Mouse (Mus musculus) adrenal gland, postnatal 4 days (tissue): Measurements from ENCODE around the gene Yipf2. TPM values are rescaled to one million over a fixed set of nuclear protein-coding genes. Genes with fewer than 3 reads are reported as not detected.
"Not testable (repeated sequence)": the region's sequence is repeated elsewhere in the genome, so short reads cannot be mapped to it uniquely, and the experiment has no call there.

Experiments
- DNase-seq, 2 experiments: peaks; one replicate each; pipeline ENCODE4 v3.0.0; 2021 to 2022; ENCODE audit warnings: low spot score in 2 of 2, mixed read lengths in 2 of 2
- microRNA-seq: library from miRNA; unstranded; fragments of <30 nt; microRNA quantifications from one replicate; pipeline ENCODE4 v1.2.0, GENCODE M21; 2021
- total RNA-seq, 2 experiments: library from RNA; stranded (reverse); gene quantifications; 2 replicates each; pipeline ENCODE4 v1.2.3; 2021

The Yipf2 gene
- total RNA-seq, 2 experiments from 2014 or later = 27.2 to 28.4 TPM

DNA sequence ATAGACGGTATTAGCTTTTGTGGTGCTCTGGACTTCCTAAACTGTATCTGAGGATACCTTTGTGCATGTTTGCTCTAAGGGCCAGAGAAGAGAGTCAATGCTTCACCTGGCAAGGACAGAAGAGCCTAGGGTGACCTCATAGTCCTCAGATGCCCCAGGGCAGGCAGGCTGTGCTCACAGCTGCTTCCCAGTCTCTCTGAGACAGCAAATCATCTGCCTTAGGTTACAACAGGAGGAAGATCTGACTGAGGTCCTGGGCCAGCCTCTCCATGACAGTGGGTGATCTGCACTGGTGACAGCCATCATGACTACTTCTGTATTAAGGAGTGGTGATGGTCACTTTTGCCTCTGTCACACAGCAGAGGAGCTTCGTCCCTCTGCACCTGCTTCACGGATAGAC lies 33.5 kb downstream of the Yipf2 start:
- no peak for DNase-seq

DNA sequence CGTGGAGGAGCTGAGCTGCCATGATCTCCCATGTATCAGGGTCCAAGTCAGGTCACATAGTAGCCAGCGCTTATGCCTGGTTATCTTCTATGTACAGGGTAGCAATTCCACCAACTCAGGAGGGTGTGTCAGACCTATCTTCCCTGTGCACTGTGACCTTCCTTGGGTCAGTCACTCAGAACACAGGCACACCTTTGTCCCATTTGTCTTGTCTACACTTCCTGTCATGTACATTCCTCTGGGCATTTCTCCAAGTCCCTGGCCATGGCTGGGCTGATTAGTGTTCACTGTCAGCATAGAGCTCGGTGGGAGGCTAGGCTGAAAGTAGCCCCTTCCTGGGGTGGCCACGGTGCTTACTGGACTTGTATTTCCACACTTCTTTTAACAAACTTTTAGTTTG lies 34.3 kb downstream of the Yipf2 start:
- DNase-seq = no peak

DNA sequence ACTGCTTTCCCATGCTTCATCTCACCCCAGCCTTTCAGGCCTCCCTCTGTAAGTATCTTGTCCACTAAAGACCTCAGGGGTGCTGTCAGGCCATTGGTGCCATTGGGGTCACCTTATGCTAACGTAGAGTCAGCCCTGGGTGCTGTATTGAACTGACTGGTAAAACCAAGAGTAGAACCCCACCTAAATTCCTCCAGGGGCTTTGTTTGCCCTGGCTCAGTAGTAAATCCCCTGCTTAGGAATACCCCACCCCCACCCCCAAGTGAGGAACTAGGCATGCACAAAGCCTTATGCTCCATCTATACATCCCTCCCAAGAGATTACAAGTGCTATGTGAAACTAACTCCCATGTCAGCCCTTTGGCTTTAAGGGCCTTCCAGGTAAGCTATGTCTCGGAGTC lies 35.1 kb downstream of the Yipf2 start:
- no peak for DNase-seq

DNA sequence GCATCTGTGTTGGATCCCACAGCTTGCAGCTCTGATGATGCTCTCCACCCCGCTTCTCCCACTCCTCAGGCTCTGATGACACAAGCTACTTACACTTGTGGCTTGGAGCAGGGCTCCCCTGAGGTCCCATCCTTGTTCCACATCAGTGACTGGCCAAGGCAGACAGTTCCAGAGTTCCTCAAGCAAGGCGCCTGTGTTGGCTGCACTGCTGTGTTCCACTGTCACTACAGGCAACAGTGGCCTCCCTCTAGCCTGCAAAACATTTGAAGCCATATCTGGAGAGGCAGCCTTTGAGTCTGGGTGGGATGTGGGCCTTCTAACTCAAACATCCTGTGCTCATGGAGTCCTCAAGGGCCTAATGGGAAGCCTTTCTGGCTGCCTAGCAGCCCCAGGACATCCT lies 35.6 kb downstream of the Yipf2 start:
- no peak for DNase-seq

DNA sequence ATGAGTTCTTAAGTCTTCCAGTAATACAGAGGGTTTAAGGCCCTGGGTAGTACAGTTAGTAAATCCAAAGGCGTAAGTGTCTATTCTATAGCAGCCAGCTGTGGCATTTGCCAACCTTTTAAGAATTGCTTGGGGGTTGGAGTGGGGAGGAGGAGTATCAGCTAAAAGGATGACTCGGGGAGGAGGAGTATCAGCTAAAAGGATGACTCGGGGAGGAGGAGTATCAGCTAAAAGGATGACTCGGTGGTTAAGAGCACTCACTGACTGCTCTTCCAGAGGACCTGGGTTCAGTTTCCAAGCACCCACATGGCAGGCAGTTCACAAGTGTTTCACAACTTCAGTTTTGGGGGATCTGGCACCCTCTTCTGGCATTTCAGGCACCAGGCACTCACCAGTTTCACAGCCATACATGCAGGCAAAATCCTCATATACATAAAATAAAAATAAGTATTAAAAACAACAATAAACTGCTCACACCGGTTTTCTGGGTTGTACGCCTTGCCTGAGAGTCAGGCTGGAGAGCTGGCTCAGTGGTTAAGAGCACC lies 37.4 kb downstream of the Yipf2 start:
- no peak for DNase-seq

DNA sequence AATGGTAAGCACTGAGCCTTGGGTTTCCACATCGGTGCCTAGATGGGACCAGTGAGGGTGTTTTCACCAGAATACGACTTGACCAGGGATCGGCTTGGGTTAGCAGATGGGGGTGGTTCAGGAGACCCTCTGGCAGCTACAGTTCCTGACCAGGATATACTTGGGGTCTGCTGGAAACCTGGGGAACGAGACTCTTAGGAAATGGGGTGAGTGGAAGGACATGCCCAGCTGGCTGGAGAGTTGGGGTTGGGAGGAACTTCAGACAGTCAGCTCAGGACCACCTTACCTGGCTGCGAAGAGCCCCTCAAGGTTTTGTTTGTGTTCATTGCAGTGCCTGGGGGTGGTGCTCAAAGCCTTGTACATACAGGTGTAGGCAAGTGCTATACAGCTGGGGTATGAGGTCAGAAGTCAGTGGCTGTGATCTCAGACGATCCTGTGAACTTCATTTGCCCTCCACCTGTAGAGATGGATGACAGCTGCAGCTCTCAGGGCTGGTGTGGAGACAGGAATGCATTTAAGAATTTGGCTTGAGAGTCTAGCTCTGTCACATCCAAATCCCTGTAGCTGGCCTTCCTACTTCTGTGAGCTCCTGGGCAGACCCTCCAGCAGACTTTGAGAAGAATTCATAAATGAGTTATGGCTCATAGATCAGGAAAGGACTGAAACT lies 38.9 kb downstream of the Yipf2 start:
- no peak for DNase-seq

DNA sequence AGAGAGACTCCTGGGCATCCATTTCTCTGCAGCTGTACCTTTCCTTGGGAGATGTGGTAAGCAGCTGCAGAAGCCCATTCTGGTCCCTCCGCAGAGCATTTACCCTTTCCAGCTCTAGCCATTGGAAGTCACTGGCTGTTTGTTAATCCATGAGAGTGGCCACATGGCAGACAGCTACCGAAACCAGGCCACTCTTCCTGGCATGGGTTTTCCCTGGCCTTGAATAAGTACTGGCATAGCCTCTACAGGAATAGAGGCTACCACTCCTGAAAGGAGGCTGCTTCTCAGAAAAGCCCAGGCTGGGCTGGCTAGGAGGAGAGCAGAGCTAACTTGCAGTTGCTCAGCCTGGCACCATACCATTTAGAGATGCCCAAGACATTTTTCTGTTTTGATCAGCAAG lies 41.6 kb downstream of the Yipf2 start:
- no peak for DNase-seq

DNA sequence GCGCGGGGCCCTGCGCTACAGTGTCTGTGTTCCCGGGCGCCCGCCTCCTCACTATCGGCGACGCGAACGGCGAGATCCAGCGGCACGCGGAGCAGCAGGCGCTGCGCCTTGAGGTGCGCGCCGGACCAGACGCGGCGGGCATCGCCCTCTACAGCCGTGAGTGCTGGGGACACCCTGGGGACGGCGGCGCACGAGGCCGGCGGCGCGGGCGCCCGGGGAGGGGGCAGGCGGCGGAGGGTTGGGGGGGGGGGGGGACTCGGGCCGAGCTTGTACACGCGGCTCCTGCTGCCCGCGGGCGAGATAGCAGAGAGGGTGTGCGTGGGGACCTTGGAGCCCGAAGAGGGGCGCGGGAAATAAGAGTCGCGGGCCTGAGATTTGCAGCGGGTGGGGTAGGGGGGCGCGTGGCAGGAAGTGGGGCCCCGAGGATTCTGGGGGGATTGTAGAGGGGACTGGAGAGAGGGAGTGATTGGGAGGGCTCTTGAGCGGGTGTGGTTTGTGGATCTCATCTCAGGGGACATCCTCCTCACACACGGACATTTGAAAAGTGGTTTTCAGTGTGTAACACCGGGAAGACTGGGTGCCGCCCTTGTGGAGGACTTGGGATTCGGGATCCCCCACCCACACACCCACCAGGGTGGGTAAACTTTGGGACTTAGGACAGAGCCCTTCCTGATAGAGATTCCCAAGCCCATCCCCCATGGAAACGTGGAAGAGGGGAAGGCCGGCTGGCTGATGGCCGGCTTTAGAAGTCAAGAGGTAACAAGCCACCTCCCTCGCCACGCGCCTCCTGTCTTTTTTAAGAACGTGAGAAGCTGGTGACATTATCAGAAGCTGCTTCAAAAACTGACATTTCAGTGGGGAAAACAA lies 45.3 kb downstream of the Yipf2 start:
- DNase-seq = peak; percentile 18 to 44

DNA sequence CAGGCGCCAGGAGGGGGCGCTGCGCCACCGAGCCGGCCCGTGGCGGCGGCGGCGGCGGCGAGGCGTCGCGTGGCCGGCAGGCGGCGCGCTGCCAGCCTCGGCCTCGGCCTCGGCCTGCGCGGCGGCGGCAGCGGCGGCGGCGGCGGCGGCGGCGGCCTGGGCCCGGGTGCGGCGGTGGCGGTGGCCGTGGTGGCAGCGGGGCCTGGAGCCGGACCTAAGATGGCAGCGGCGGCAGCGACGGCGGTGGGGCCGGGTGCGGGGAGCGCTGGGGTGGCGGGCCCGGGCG lies 45.9 kb downstream of the Yipf2 start, which contains the start of gene Carm1:
Gene Carm1 (plus strand): TSS at position 106 of the 286 bp plus-strand sequence.
- no peak for DNase-seq

DNA sequence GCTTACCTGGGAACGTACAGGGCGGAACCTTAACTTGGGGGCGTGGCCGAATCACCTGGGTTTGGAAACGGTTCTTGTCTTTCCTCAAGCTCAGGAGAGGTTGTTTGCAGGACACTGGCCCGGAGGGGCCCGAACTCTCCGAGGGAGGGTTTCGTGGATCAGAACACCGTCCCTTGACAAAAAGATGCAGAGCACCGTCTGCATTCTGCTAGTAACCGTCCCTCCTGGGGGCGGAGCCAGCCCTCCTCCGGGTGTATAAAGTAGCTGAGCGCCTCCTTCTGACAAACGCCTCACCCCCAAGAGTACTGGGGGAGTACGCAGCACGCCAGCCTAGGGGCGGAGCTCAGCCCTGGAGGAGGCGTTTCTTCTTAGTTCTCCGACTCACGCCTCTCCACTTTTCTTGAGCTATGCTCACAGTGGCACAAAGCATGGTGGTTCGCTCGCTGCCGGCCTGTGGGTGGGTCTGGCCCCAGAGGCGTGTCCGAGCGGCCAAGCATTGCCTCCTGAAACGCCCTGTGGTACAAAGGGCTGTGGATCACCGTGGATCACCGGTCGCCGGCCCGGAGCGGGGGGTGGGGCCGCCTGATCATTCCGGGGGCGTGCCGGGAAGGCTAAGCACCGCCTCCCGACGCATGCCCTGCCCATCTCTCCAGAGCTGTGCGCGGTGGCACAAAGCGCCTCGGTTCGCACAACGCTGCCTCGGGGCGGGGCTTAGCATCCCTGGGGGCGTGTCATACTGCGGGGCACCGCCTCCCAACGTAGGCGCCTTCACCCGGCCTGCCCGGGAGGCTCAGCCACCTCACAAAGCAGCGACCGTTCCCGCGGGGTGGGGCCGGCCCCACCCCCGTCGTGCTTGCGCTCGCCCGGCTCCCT lies 46.5 kb downstream of the Yipf2 start:
- DNase-seq = peak; percentile 99 to 100

DNA sequence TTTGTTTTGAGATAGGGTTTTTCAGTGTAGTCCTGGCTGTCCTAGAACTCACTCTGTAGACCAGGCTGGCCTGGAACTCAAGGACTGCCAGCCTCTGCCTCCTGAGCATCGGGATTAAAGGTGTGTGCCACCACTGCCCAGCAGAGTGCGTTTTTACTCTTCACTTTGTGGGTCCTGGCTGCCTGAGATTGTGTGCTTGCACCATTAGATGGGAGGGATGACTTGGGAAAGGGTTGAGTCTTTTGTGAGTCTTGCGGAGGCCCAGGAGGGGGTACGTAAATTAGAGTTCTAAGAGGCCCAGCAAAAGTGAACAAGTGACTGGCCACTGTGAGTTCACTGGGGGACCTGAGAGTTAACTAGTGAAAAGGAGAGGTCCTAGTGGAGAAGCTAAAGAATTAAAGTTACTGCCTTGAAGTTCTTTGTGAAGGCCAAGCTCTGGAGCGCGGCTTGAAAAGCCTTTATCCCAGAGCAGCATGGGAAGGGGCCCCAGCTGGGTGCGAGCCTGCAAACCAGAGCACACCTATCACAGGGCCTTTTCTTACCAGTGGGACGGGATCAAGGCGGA lies 47.2 kb downstream of the Yipf2 start:
- no peak for DNase-seq

DNA sequence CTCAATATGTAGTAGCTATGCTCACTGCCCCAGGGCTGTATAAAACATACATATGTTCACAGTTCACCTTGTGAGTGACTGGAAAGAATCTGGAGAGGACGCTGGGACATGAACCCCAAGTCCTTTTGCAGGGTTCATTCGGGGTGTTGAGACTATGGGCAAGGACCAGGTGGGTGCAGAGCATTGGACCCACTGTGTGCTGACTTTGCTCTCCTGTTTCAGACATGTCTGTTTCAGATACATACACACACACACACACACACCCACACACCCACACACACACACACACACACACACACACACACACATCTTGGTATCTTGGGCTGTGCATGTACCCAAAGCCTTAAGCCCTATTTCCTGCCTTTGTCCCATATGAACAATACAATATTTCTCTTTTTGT lies 50.6 kb downstream of the Yipf2 start:
- DNase-seq = not testable (repeated sequence)

DNA sequence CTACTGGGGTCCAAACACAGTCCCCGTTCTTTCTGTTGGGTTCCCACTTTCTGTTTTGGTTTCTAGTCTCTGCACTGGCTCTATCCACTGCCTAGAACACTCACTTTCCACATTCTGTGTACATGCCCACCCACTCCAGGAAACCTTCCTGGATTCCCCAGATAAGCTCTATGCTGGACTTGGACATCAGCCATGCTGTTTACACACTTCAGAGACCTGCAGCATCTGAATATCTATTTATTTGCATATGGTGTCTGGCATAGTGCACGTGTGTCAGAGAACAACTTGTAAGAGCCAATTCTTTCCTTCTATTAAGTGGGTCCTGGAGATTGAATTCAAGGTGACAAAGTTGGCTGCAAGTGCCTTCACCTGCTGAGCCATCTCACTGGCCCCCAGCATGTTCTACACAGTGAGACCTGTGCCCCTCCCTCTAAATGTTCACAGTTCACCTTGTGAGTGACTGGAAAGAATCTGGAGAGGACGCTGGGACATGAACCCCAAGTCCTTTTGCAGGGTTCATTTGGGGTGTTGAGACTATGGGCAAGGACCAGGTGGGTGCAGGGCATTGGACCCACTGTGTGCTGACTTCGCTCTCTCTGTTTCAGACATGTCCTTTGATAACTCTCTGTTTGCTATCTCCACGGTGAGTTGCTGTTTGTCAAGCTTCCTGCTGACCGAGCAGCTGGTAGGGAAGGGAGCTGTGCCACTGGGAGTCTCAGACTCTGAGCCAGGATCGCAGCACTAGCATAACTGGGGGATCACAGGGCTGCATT lies 52.5 kb downstream of the Yipf2 start:
- no peak for DNase-seq

Small RNA genes within 50 kb of the gene (microRNA-seq; reads per million reads assigned to microRNA genes)
- gene Mir1946b = not detected

Other genes with a start within 250 kb of the Yipf2 start
- gene Ilf3, start 225.0 kb downstream of the Yipf2 start, total RNA-seq = 100 to 1,000 TPM; 107 to 118 TPM
- 10 to 100 TPM; 34.0 to 35.3 TPM for gene Qtrt1, start 181.0 kb downstream of the Yipf2 start, total RNA-seq
- 100 to 1,000 TPM; 111 to 116 TPM for gene Dnm2, start 167.9 kb downstream of the Yipf2 start, total RNA-seq
- 10 to 100 TPM; 37.3 to 37.8 TPM for gene Tmed1, start 82.6 kb downstream of the Yipf2 start, total RNA-seq
- 1 to 10 TPM; 3.7 to 5.0 TPM for gene AB124611, start 66.7 kb downstream of the Yipf2 start, total RNA-seq
- gene Carm1, start 45.9 kb downstream of the Yipf2 start, total RNA-seq = 10 to 100 TPM; 71.4 to 83.9 TPM
- 10 to 100 TPM; 55.6 to 57.3 TPM for gene Timm29, start 106 bp downstream of the Yipf2 start, total RNA-seq
- 10 to 100 TPM; 86.1 to 94.8 TPM for gene Smarca4, start 23.3 kb upstream of the Yipf2 start, total RNA-seq
- 10 to 100 TPM; 26.7 to 31.9 TPM for gene Ldlr, start 130.7 kb upstream of the Yipf2 start, total RNA-seq
- gene Spc24, start 167.5 kb upstream of the Yipf2 start, total RNA-seq = 10 to 100 TPM; 19.6 to 22.8 TPM
- gene Kank2, start 205.9 kb upstream of the Yipf2 start, total RNA-seq = 10 to 100 TPM; 52.5 to 57.4 TPM
- 1 to 10 TPM; 1.3 to 7.3 TPM for gene Angptl8, start 242.7 kb upstream of the Yipf2 start, total RNA-seq